Mouse (Mus musculus): ENCODE measurements around the gene Aktip. TPM values are rescaled to one million over a fixed set of nuclear protein-coding genes. Genes with fewer than 3 reads are reported as not detected.
A peak's percentile ranks its signal among the peaks of the same experiment; 100 is the strongest.

Aktip gene
- polyA plus RNA-seq, 1 experiment from 2014 or later, result 8.1 TPM

GRCm38 (mm10) chr8:91158617-91159016, 41.2 kb downstream of the Aktip start:
- DNase-seq (no peak), ATAC-seq (no peak)
- Histone ChIP-seq H3K27me3 (ENCODE audit: insufficient read depth, low read length) (no peaks in the 10 kb centered on the region), H3K27ac (ENCODE audit: low read depth) (no peak overlapping the region), H3K4me2 (ENCODE audit: low read depth, low read length) (no peak overlapping the region), H3K9ac (replicated peaks) (no peak overlapping the region), H3K4me1 (ENCODE audit: insufficient read depth) (0 out of 2 replicates have a peak, but pooled peaks cover 2% of the 10 kb centered on the region), H3K9me3 (ENCODE audit: low read length) (no peaks in the 10 kb centered on the region), H3K36me3 (replicated peaks; ENCODE audit: insufficient read depth, low read length) (no peaks in the 10 kb centered on the region), H3K4me3 (ENCODE audit: low read depth, low read length) (no peak overlapping the region)
- TF ChIP-seq EP300 (IDR thresholded peaks at IDR 0.05; ENCODE audit: low read depth) (no peak), CTCF (IDR thresholded peaks at IDR 0.05; ENCODE audit: low read depth) (no peak)
- 73% methylated on average over 10 of the region's 10 CpGs for WGBS (ENCODE audit: insufficient replicate concordance)

DNA sequence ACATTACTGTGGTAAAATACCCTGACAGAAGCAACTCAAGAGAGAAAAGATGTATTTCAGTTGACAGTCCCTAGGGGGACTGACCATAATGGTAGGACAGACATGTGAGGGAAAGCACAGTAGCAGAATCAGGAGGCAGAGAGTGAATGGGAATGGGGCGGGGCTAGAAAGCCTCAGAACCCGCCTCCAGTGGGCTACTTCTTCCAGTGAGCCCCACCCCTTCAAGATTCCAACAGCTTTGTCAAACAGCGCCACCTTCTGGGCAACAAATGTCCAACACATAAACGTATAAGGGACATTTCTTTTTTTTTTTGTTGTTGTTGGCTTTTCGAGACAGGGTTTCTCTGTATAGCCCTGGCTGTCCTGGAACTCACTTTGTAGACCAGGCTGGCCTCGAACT, 45.2 kb downstream of the Aktip start:
- peak; percentile 37 for DNase-seq
- H3K4me2 ChIP-seq (ENCODE audit: low read depth, low read length), result no peak overlapping the region

DNA sequence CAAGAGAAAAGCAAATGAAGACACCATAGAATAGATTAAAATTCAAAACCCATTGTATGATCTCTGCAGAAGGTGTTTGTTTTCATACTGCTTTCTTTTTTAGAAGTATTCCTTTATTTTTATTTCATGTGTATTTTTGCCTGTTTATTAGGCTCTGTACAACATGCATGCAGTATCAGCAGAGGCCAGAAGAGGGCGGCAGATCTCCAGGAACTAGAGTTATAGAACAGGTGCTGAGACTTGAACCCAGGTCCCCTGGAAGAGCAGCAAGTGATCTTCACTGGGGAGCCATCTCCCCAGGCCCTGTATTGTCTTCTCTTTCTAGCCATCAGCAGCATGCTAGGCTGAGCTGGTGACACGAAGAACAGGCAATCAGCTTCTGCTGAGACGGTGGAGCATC, 45.9 kb downstream of the Aktip start:
- no peaks in the 10 kb centered on the region for H3K27me3 ChIP-seq (ENCODE audit: insufficient read depth, low read length)
- TF ChIP-seq CTCF (IDR thresholded peaks at IDR 0.05; ENCODE audit: low read depth) (peak; percentile 51), EP300 (IDR thresholded peaks at IDR 0.05; ENCODE audit: low read depth) (no peak)
- no peak for DNase-seq
- H3K36me3 ChIP-seq (replicated peaks; ENCODE audit: insufficient read depth, low read length), result no peaks in the 10 kb centered on the region
- no peaks in the 10 kb centered on the region for H3K4me1 ChIP-seq (ENCODE audit: insufficient read depth)
- H3K27ac ChIP-seq (ENCODE audit: low read depth), result no peak overlapping the region
- no peak overlapping the region for H3K4me3 ChIP-seq (ENCODE audit: low read depth, low read length)
- H3K9ac ChIP-seq (replicated peaks), result no peak overlapping the region
- no peaks in the 10 kb centered on the region for H3K9me3 ChIP-seq (ENCODE audit: low read length)
- 75% methylated on average over 3 of the region's 3 CpGs for WGBS (ENCODE audit: insufficient replicate concordance)
- no peak overlapping the region for H3K4me2 ChIP-seq (ENCODE audit: low read depth, low read length)
- ATAC-seq, result no peak

More for the DNA sequence above, 45.2 kb downstream of the Aktip start:
- no peak overlapping the region for H3K4me3 ChIP-seq (ENCODE audit: low read depth, low read length)
- ATAC-seq, result no peak
- no peaks in the 10 kb centered on the region for H3K27me3 ChIP-seq (ENCODE audit: insufficient read depth, low read length)
- H3K36me3 ChIP-seq (replicated peaks; ENCODE audit: insufficient read depth, low read length), result no peaks in the 10 kb centered on the region
- H3K9ac ChIP-seq (replicated peaks), result no peak overlapping the region
- no peaks in the 10 kb centered on the region for H3K4me1 ChIP-seq (ENCODE audit: insufficient read depth)
- no peaks in the 10 kb centered on the region for H3K9me3 ChIP-seq (ENCODE audit: low read length)
- no peak overlapping the region for H3K27ac ChIP-seq (ENCODE audit: low read depth)
- 56% methylated on average over 6 of the region's 6 CpGs for WGBS (ENCODE audit: insufficient replicate concordance)
- peak; percentile 46 for TF ChIP-seq CTCF (IDR thresholded peaks at IDR 0.05; ENCODE audit: low read depth)
- no peak for TF ChIP-seq EP300 (IDR thresholded peaks at IDR 0.05; ENCODE audit: low read depth)

- Histone ChIP-seq H3K4me2 (ENCODE audit: low read depth, low read length) (no peak overlapping the region), H3K9ac (replicated peaks) (no peak overlapping the region), H3K4me1 (ENCODE audit: insufficient read depth) (no peaks in the 10 kb centered on the region), H3K27me3 (ENCODE audit: insufficient read depth, low read length) (no peaks in the 10 kb centered on the region), H3K4me3 (ENCODE audit: low read depth, low read length) (no peak overlapping the region), H3K27ac (ENCODE audit: low read depth) (no peak overlapping the region), H3K36me3 (replicated peaks; ENCODE audit: insufficient read depth, low read length) (no peaks in the 10 kb centered on the region), H3K9me3 (ENCODE audit: low read length) (no peaks in the 10 kb centered on the region)
- WGBS (ENCODE audit: insufficient replicate concordance), result 79% methylated on average over 7 of the region's 7 CpGs
- ATAC-seq (no peak), DNase-seq (no peak)
- no peak for TF ChIP-seq CTCF (IDR thresholded peaks at IDR 0.05; ENCODE audit: low read depth)
- no peak for TF ChIP-seq EP300 (IDR thresholded peaks at IDR 0.05; ENCODE audit: low read depth)
These were observed 48.2 kb downstream of the Aktip start for GRCm38 (mm10) chr8:91151531-91151930.

GRCm38 (mm10) chr8:91149298-91149697, 50.5 kb downstream of the Aktip start:
- ATAC-seq (no peak), DNase-seq (no peak)
- no peak for TF ChIP-seq CTCF (IDR thresholded peaks at IDR 0.05; ENCODE audit: low read depth)
- TF ChIP-seq EP300 (IDR thresholded peaks at IDR 0.05; ENCODE audit: low read depth), result no peak
- Histone ChIP-seq H3K4me2 (ENCODE audit: low read depth, low read length) (no peak overlapping the region), H3K9ac (replicated peaks) (no peak overlapping the region), H3K4me3 (ENCODE audit: low read depth, low read length) (no peak overlapping the region), H3K27ac (ENCODE audit: low read depth) (no peak overlapping the region), H3K27me3 (ENCODE audit: insufficient read depth, low read length) (no peaks in the 10 kb centered on the region), H3K4me1 (ENCODE audit: insufficient read depth) (no peaks in the 10 kb centered on the region), H3K36me3 (replicated peaks; ENCODE audit: insufficient read depth, low read length) (no peaks in the 10 kb centered on the region), H3K9me3 (ENCODE audit: low read length) (no peaks in the 10 kb centered on the region)
- 57% methylated on average over 3 of the region's 3 CpGs for WGBS (ENCODE audit: insufficient replicate concordance)

DNA sequence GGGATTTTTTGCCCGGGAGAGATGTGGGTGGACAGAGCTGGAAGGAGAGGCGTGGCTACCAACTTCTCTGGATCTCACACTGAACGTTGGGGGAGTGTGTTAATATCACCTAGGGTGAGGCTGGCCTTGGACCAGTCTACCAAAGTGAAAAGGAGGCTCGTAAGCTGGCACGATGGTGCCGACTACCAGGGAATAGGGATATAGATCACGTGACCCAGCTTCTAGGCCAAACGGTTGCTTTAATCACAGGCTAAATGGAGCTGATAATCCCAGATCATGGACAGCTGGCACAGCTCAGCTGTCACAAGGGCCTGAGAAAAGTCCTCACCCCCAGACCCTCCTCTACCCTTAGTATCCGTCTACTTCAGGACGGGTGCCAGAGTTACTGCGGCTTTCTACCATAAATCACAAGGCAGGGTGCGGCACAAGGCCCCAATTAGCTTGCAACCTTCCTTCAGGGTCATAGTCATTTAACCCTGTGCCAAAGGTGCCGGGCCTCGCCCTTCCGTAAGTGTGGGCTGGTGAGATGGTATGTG, 51.1 kb downstream of the Aktip start:
- Histone ChIP-seq H3K36me3 (replicated peaks; ENCODE audit: insufficient read depth, low read length) (no peaks in the 10 kb centered on the region), H3K4me3 (ENCODE audit: low read depth, low read length) (no peak overlapping the region), H3K27ac (ENCODE audit: low read depth) (no peak overlapping the region), H3K27me3 (ENCODE audit: insufficient read depth, low read length) (no peaks in the 10 kb centered on the region), H3K4me2 (ENCODE audit: low read depth, low read length) (no peak overlapping the region), H3K9me3 (ENCODE audit: low read length) (no peaks in the 10 kb centered on the region), H3K4me1 (ENCODE audit: insufficient read depth) (no peaks in the 10 kb centered on the region), H3K9ac (replicated peaks) (no peak overlapping the region)
- WGBS (ENCODE audit: insufficient replicate concordance), result 84% methylated on average over 15 of the region's 15 CpGs
- TF ChIP-seq CTCF (IDR thresholded peaks at IDR 0.05; ENCODE audit: low read depth) (no peak), EP300 (IDR thresholded peaks at IDR 0.05; ENCODE audit: low read depth) (no peak)
- DNase-seq, result no peak
- no peak for ATAC-seq

- DNase-seq, result no peak
- no peak overlapping the region for H3K4me3 ChIP-seq (ENCODE audit: low read depth, low read length)
- no peaks in the 10 kb centered on the region for H3K36me3 ChIP-seq (replicated peaks; ENCODE audit: insufficient read depth, low read length)
- 7% methylated on average over 6 of the region's 6 CpGs for WGBS (ENCODE audit: insufficient replicate concordance)
- H3K4me1 ChIP-seq (ENCODE audit: insufficient read depth), result no peaks in the 10 kb centered on the region
- peak overlapping the region; percentile 62 for H3K4me2 ChIP-seq (ENCODE audit: low read depth, low read length)
- no peaks in the 10 kb centered on the region for H3K9me3 ChIP-seq (ENCODE audit: low read length)
- no peak for TF ChIP-seq EP300 (IDR thresholded peaks at IDR 0.05; ENCODE audit: low read depth)
- TF ChIP-seq CTCF (IDR thresholded peaks at IDR 0.05; ENCODE audit: low read depth), result peak; percentile 84
- H3K27ac ChIP-seq (ENCODE audit: low read depth), result no peak overlapping the region
- no peaks in the 10 kb centered on the region for H3K27me3 ChIP-seq (ENCODE audit: insufficient read depth, low read length)
- ATAC-seq, result no peak
- H3K9ac ChIP-seq (replicated peaks), result no peak overlapping the region
These were observed 52.1 kb downstream of the Aktip start for GRCm38 (mm10) chr8:91147715-91148114.
